Mouse (Mus musculus): ENCODE data around the gene Gzmm.
"Not testable (repeated sequence)": the region's sequence is repeated elsewhere in the genome, so short reads cannot be mapped to it uniquely, and the experiment has no call there.

DNA sequence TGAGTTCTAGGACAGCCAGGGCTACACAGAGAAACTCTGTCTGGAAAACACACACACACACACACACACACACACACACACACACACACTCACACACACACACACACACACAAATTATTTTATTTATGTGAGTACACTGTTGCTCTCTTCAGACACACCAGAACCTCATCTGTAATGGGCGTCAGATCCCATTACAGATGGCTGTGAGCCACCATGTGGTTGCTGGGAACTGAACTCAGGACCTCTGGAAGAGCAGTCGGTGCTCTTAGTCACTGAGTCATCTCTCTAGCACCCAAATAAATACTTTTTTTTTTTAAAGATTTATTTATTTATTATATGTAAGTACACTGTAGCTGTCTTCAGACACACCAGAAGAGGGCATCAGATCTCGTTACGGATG lies 14.2 kb downstream of the Gzmm start:
- TF ChIP-seq CTCF (IDR thresholded peaks at IDR 0.05; ENCODE audit: control insufficient read depth, insufficient read depth, insufficient read length); CEBPB (IDR thresholded peaks at IDR 0.05; ENCODE audit: low read depth); MAX (IDR thresholded peaks at IDR 0.05); FOSL1 (IDR thresholded peaks at IDR 0.05; ENCODE audit: insufficient read depth, low read length, poor library complexity, severe bottlenecking); MYOG (IDR thresholded peaks at IDR 0.05; ENCODE audit: control insufficient read depth, extremely low read depth, insufficient read length); MYOD1 (IDR thresholded peaks at IDR 0.05; ENCODE audit: control insufficient read depth, insufficient read length, low read depth); USF1 (IDR thresholded peaks at IDR 0.05; ENCODE audit: low read depth): not testable (repeated sequence)

All from C2C12 (cell line).